Mouse (Mus musculus) olfactory bulb, adult 2 months (tissue): ENCODE measurements at regions not wholly inside any gene's neighbourhood (a gene's known extent, or its start where the extent isn't known, plus 50 kb on each side); places are given as distances from the start of the nearest gene placed in this dataset.

Experiments used
- CTCF ChIP-seq: fragments of 200-500 bp; IDR thresholded peaks from 2 replicates; pipeline ENCODE4 v1.5.1; 2012; ENCODE audit warnings: low read depth, mild to moderate bottlenecking, low read length, moderate library complexity; ENCODE audit not compliant: insufficient read depth
- POLR2A ChIP-seq: fragments of 200-500 bp; IDR thresholded peaks from 2 replicates; pipeline ENCODE4 v1.6.1; 2012; ENCODE audit warnings: mild to moderate bottlenecking, low read depth, low read length, moderate library complexity; ENCODE audit not compliant: insufficient read depth

DNA sequence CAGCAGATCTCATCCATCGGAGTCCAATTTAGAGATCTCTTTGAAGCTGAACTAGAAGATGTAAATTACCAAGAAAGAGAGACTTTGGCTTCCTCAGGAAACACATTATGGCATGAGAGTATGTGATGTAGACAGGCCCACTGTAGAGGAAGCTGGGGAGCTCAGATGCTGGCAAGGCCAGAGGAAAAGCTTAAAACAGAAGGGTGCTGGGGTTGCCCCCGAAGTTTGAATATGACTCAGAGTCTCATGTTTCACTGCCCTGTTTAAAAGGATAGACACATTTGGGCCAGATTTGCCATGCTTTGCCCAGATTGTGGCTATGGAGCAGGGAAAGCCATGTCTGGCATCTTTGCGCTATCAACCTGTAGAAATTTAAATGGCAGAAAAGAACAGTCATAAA, 705.1 kb downstream of the 5730522E02Rik start:
- TF ChIP-seq CTCF: no peak
- TF ChIP-seq POLR2A: no peak
